Mouse (Mus musculus): ENCODE measurements around the gene Ugcg. TPM values are rescaled to one million over a fixed set of nuclear protein-coding genes. Genes with fewer than 3 reads are reported as not detected.

Gene Ugcg
- total and polyA plus RNA-seq, 2 experiments from 2014 or later = 6.2 to 19.2 TPM

- WGBS = 44% methylated on average over 2 of the region's 2 CpGs
- DNase-seq (ENCODE audit: low spot score) (no peak), ATAC-seq (ENCODE audit: insufficient read depth, low read depth) (no peak)
- Histone ChIP-seq H3K27me3 (ENCODE audit: control insufficient read depth, insufficient read depth, low read length) (no peaks in the 10 kb centered on the region), H3K36me3 (replicated peaks; ENCODE audit: control insufficient read depth, insufficient read depth, low read length) (no peaks in the 10 kb centered on the region), H3K4me1 (ENCODE audit: control insufficient read depth, insufficient read depth) (peaks cover 15% of the 10 kb centered on the region; the same call in 1 of the 2 replicates), H3K9me3 (replicated peaks; ENCODE audit: control insufficient read depth, low read length) (no peaks in the 10 kb centered on the region), H3K4me3 (ENCODE audit: low read depth, low read length) (no peak overlapping the region), H3K27ac (ENCODE audit: low read depth) (no peak overlapping the region), H3K9ac (replicated peaks; ENCODE audit: low read depth, low read length) (no peak overlapping the region), H3K4me2 (ENCODE audit: low read depth, low read length) (no peak overlapping the region)
- no peak for TF ChIP-seq EP300 (IDR thresholded peaks at IDR 0.05; ENCODE audit: low read depth)
- TF ChIP-seq CTCF (IDR thresholded peaks at IDR 0.05; ENCODE audit: low read depth) = no peak
Measured at GRCm38 (mm10) chr4:59157654-59158053, 31.4 kb upstream of the Ugcg start.

DNA sequence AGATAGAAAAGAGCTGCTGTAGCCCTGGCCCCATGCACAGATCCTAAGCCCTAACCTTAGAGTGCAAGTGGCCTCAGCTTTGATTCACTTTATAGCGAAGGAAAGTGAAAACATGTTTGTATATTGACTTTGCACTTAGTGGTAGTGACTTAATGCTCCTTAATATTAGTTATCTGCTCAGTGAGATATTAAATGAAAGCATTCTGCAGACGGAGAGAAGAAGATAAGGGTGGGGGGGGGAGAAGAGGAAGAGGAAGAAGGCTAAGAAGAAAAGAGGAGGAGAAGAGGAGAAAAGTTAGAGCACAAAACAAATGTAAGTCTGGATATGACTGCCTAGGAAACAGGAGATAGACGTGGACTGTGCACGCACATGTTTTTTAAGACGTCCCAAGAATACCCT lies 28.8 kb upstream of the Ugcg start:
- no peaks in the 10 kb centered on the region for H3K27me3 ChIP-seq (ENCODE audit: control insufficient read depth, insufficient read depth, low read length)
- peaks cover 15% of the 10 kb centered on the region; the same call in 1 of the 2 replicates for H3K4me1 ChIP-seq (ENCODE audit: control insufficient read depth, insufficient read depth)
- H3K4me3 ChIP-seq (ENCODE audit: low read depth, low read length) = no peak overlapping the region
- TF ChIP-seq EP300 (IDR thresholded peaks at IDR 0.05; ENCODE audit: low read depth) = no peak
- no peak for TF ChIP-seq CTCF (IDR thresholded peaks at IDR 0.05; ENCODE audit: low read depth)
- WGBS = 83% methylated on average over 5 of the region's 5 CpGs
- H3K36me3 ChIP-seq (replicated peaks; ENCODE audit: control insufficient read depth, insufficient read depth, low read length) = no peaks in the 10 kb centered on the region
- no peaks in the 10 kb centered on the region for H3K9me3 ChIP-seq (replicated peaks; ENCODE audit: control insufficient read depth, low read length)
- H3K27ac ChIP-seq (ENCODE audit: low read depth) = no peak overlapping the region
- no peak for ATAC-seq (ENCODE audit: insufficient read depth, low read depth)
- no peak overlapping the region for H3K9ac ChIP-seq (replicated peaks; ENCODE audit: low read depth, low read length)
- no peak for DNase-seq (ENCODE audit: low spot score)
- no peak overlapping the region for H3K4me2 ChIP-seq (ENCODE audit: low read depth, low read length)

- H3K27ac ChIP-seq (ENCODE audit: low read depth) = no peak overlapping the region
- H3K4me1 ChIP-seq (ENCODE audit: control insufficient read depth, insufficient read depth) = peaks cover 15% of the 10 kb centered on the region; the same call in 1 of the 2 replicates
- no peaks in the 10 kb centered on the region for H3K36me3 ChIP-seq (replicated peaks; ENCODE audit: control insufficient read depth, insufficient read depth, low read length)
- no peak for DNase-seq (ENCODE audit: low spot score)
- no peak overlapping the region for H3K4me3 ChIP-seq (ENCODE audit: low read depth, low read length)
- H3K4me2 ChIP-seq (ENCODE audit: low read depth, low read length) = no peak overlapping the region
- ATAC-seq (ENCODE audit: insufficient read depth, low read depth) = no peak
- no peak for TF ChIP-seq CTCF (IDR thresholded peaks at IDR 0.05; ENCODE audit: low read depth)
- no peak for TF ChIP-seq EP300 (IDR thresholded peaks at IDR 0.05; ENCODE audit: low read depth)
- H3K9ac ChIP-seq (replicated peaks; ENCODE audit: low read depth, low read length) = no peak overlapping the region
- 46% methylated on average over 8 of the region's 8 CpGs for WGBS
- H3K9me3 ChIP-seq (replicated peaks; ENCODE audit: control insufficient read depth, low read length) = no peaks in the 10 kb centered on the region
- no peaks in the 10 kb centered on the region for H3K27me3 ChIP-seq (ENCODE audit: control insufficient read depth, insufficient read depth, low read length)
Measured at GRCm38 (mm10) chr4:59160959-59161670, 27.9 kb upstream of the Ugcg start.

GRCm38 (mm10) chr4:59164034-59164433 lies 25.0 kb upstream of the Ugcg start:
- no peak for TF ChIP-seq EP300 (IDR thresholded peaks at IDR 0.05; ENCODE audit: low read depth)
- no peak for TF ChIP-seq CTCF (IDR thresholded peaks at IDR 0.05; ENCODE audit: low read depth)
- Histone ChIP-seq H3K27me3 (ENCODE audit: control insufficient read depth, insufficient read depth, low read length) (no peaks in the 10 kb centered on the region), H3K4me2 (ENCODE audit: low read depth, low read length) (no peak overlapping the region), H3K4me3 (ENCODE audit: low read depth, low read length) (no peak overlapping the region), H3K36me3 (replicated peaks; ENCODE audit: control insufficient read depth, insufficient read depth, low read length) (no peaks in the 10 kb centered on the region), H3K27ac (ENCODE audit: low read depth) (no peak overlapping the region), H3K9ac (replicated peaks; ENCODE audit: low read depth, low read length) (no peak overlapping the region), H3K9me3 (replicated peaks; ENCODE audit: control insufficient read depth, low read length) (no peaks in the 10 kb centered on the region), H3K4me1 (ENCODE audit: control insufficient read depth, insufficient read depth) (0 out of 2 replicates have a peak, but pooled peaks cover 4% of the 10 kb centered on the region)
- WGBS = 58% methylated on average over 2 of the region's 2 CpGs
- DNase-seq (ENCODE audit: low spot score) (no peak), ATAC-seq (ENCODE audit: insufficient read depth, low read depth) (no peak)

DNA sequence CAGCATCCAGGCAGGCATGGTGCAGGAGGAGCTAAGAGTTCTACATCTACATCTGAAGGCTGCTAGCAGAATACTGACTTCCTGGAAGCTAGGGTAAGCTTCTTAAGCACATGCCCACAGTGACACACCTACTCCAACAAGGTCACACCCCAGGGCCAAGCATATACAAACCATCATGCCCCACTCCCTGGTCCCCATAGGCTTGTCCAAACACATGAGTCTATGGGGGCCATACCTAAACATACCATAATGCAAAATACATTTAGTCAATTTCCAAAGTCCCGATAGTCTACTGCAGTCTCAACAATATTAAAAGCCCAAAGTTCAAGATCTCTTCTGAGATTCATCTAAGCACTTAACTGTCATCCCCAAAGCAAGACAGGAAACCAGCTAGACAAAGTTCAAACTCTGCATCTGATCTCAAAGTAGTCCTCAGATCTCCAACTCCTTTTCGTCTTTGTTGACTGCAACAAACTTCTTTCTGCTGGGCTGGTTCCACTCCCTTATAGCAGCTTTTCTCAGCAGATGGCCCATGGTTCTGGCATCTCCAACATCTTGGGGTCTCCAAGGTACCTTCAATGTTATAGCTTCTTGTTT lies 21.7 kb upstream of the Ugcg start:
- Histone ChIP-seq H3K4me2 (ENCODE audit: low read depth, low read length) (no peak overlapping the region), H3K9ac (replicated peaks; ENCODE audit: low read depth, low read length) (no peak overlapping the region), H3K4me3 (ENCODE audit: low read depth, low read length) (no peak overlapping the region), H3K27ac (ENCODE audit: low read depth) (peak overlapping the region; percentile 34; the same call in 1 of the 2 replicates), H3K4me1 (ENCODE audit: control insufficient read depth, insufficient read depth) (no peaks in the 10 kb centered on the region), H3K9me3 (replicated peaks; ENCODE audit: control insufficient read depth, low read length) (no peaks in the 10 kb centered on the region), H3K36me3 (replicated peaks; ENCODE audit: control insufficient read depth, insufficient read depth, low read length) (no peaks in the 10 kb centered on the region), H3K27me3 (ENCODE audit: control insufficient read depth, insufficient read depth, low read length) (no peaks in the 10 kb centered on the region)
- no peak for DNase-seq (ENCODE audit: low spot score)
- WGBS = 87% methylated on average over 2 of the region's 2 CpGs
- ATAC-seq (ENCODE audit: insufficient read depth, low read depth) = no peak
- no peak for TF ChIP-seq EP300 (IDR thresholded peaks at IDR 0.05; ENCODE audit: low read depth)
- no peak for TF ChIP-seq CTCF (IDR thresholded peaks at IDR 0.05; ENCODE audit: low read depth)
